Mouse (Mus musculus): ENCODE measurements around the gene Rsph1. TPM values are rescaled to one million over a fixed set of nuclear protein-coding genes. Genes with fewer than 3 reads are reported as not detected.

Rsph1 gene
- polyA plus RNA-seq, 3 experiments from 2014 or later, result 0.55 to 4.8 (median 1.3) TPM

DNA sequence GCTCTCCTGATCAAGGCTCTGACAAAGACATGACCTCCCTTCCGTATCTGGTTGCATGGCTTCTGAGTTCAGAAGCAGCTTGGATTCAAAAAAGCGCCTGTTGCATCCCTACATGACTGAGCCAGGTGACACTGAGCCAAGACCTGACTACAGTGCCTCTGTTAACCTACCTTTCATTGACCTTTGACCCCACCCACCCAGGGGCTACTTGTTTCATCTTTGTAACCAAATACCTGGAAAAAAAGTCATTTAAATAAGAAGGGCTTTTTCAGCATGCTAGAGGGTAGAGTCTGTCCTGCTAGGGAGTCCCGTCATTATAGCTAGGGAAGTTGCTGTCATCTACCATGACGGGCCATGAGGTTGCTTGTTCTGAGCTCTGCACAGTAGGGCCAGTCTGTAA is 26.2 kb upstream of the Rsph1 start:
- ATAC-seq, result no peak

GRCm38 (mm10) chr17:31300736-31301135 is 23.6 kb upstream of the Rsph1 start:
- no peak for ATAC-seq

DNA sequence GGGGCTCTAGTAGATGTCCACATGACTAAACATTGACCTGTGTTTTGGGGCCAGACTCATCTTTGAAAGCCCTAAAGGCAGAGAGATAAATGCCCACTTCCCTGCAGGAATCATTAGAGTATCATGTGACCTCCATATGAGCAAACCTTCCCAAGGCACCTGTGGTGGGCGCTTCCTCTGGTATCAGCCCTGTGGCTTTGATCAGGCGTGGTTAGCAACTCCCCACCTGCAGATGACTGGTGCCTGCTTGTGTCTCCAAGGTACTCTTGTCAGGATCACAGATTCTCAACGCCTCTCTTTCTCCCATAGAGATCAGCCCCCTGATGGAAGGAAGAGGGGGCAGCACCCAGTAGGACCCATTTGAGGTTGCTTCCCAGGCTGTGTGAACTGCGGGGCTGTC is 22.8 kb upstream of the Rsph1 start:
- ATAC-seq, result no peak

DNA sequence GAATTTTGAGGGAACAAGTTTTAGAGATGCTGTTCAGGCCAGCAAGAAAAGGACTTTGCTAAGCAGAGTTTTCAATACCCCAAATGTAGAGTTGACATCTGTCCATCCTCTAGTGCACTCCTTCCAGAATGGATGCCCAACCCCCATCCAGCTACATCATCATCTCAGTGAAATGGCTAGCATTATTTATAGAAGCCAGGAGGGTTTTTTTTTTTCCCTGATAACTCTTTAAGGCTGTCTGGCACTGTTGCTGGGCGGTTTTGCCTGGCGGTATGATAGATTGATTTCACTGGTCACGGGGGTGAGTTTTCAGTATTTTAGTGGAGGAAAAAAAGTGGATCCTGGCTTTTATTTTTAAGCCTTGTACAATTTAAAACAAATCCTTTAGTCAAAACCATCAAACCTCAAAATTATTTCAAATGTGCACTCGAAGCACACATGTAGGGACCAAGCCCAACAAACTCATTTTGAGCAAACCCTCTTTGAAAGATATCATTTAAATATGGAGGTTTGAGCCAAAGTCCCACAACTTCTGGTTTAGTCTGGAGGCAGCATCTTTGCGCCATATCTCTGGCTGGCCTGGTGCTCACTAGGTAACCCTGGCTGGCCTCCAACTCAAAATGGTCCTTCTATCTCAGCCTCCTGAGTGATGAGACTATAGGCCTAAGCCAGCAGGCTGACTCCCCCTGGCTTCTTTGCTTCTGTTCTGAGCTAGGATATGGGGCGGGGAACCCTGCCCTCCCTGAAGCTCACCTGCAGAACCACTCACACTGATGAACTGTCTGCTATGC is 21.4 kb upstream of the Rsph1 start:
- no peak for ATAC-seq

DNA sequence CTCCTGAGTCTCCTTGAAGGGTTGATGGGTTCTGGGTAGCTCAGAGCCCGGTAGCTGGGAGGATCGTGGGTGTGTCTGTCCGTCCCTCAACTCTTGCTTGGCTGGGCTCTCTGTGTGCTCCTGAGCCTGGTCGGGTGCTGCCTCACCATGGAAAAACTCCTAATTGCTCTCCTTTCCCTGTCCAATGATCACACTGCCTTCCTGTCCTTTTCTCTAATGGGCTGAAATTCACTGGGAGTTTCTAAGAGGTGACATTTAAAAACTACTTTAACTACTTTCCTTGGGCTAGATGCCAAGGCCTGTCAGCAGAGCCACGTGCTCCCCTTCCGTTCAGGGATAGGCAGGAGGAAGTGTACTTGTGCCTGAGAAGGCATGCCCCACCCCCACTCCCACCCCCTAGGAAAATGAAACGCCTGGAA is 20.3 kb upstream of the Rsph1 start:
- no peak for ATAC-seq

GRCm38 (mm10) chr17:31295892-31296781 is 19.0 kb upstream of the Rsph1 start:
- ATAC-seq, result peak; percentile 69

DNA sequence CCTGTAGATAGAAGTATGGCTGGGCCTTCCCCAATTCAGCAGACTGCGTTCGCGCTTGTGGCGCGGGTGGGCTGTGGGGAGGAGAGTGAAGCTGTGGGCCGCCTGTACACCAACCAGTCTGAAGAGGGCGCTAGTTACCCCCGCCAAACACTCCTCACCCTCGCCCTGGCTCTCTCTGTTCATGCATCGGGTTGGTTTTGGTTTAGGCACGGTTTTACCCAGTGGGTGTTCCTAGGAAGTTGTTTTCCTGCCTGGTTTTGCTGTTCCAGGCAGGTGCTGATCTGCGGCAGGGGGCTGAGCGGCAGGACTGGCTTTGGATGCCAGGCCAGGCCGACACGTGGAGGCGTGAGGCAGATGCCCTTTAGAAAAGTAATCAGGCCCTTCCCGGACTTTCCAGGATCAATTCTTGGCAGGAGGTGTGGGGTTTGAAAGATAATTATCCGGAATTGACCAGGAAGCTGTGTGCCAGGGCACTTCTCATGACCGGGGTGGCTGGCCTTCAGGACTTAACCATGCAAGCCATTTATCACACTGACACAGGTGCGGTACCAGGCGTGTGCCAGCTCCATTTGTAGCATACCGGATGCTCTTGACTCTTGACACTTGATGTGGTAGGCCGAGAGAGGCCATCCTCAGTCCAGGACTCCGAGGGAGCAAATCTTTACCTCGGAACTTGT is 18.2 kb upstream of the Rsph1 start:
- ATAC-seq, result peak; percentile 68

DNA sequence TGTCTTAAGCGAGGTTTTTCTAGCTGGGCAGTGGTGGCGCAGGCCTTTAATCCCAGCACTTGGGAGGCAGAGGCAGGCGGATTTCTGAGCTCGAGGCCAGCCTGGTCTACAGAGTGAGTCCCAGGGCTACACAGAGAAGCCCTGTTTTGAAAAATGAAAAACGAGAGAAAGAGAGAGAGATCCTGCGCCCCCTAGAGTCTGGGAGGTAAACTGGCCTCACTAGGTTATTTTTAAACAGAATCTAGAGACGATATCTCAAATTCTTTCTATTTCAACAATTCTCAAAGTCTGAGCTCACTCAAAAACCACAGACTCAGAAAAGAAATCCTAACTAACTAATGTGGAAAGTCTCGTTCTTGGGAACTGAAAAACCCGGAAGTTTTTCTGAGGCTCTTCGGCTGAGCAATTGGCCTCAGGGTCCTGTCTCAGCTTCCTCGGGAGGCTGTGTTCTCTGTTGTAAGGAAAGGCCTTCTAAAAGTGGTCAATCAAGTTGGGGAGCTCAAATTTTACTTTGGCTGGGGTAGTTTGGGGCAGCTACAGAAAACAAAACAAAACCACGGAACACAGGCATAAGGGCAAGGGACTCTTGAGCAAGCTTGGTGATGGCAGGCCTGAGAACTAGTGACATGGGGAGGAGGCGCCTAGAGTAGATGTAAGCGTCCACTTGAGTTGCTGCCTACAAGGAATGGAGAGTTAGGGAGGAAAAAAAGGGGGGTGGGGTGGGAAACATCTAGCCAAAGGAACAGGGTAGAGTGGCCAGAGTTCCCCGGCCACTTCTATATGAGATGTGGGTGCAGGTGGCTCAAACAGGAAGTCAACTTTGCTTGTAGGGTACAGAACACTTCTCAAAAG is 17.4 kb upstream of the Rsph1 start:
- ATAC-seq, result no peak

- no peak for ATAC-seq
Observed at GRCm38 (mm10) chr17:31290859-31291258, 13.7 kb upstream of the Rsph1 start.

DNA sequence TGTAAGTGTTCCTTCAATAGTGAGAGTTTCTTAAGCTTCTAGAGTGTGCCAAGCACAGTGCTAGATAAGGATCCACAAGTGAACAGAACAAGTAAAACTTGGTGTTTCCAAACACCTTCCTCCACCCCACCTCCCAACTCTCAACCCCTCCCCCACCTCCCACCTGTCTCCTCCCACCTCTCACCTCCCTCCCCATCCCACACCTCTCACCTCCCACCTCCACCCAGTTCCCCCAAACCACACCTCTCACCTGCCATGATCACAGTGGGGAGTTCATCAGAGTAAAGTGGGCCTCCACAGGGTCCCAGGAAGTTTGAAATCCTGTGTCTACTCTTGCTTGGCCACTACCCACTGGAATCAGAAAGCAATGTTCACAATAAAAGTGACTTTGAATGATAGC is 13.1 kb upstream of the Rsph1 start:
- ATAC-seq, result no peak

DNA sequence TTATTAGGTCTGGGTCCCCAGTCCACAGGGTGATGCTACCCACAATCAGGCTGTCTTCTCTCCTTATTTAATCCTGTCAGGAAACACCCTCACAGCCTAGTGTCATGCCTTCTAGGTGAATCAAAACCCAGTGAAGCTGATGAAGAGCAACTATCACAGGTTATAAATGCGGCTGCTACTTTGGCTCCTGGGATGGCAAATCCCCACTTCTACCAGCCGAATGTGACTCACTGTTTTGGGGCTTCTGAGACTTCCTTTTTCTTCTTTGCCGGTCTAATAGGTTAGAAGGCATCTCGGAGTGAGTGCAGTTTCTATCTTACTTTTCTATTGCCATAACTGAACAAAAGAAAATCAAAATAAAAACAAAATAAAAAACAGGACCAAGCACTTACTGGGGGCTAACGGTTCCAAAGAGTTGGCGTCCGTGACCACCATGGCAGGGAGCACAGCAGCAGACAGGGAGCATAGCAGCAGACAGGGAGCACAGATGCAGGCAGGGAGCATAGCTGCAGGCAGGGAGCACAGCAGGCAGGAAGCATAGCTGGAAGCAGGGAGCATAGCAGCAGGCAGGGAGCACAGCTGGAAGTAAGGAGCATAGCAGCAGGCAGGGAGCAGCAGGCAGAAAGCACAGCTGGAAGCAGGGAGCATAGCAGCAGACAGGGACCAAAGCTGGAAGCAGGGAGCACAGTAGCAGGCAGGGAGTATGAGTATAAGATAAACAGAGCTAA is 12.0 kb upstream of the Rsph1 start:
- ATAC-seq, result no peak

- no peak for ATAC-seq
Observed at GRCm38 (mm10) chr17:31287216-31287615, 10.0 kb upstream of the Rsph1 start.

GRCm38 (mm10) chr17:31286492-31286891 is 9.3 kb upstream of the Rsph1 start, which contains the start of gene Slc37a1:
Gene Slc37a1 (plus strand): TSS chr17:31286792.
- no peak for ATAC-seq

DNA sequence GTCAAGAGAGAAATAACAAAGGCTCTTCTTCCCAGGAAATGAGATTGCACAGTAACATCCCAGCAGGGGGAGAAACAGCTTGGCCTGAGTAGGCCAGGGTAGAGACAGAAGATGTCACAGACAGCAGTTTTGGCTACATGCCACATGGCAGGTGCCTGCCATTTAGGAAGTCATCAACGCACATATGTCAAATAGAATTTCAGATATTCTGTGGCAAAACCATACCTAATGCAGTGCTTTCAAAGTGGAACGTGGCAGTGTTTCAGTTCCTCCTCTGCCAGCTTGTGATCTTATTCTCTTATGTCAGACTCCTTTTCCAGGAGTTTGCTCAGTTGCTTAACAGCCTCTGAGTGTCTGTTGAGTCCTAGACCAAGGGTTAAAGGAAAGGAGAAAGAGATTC is 8.7 kb upstream of the Rsph1 start:
- ATAC-seq, result no peak

- ATAC-seq, result no peak
Observed at GRCm38 (mm10) chr17:31282687-31283053, 5.5 kb upstream of the Rsph1 start.

DNA sequence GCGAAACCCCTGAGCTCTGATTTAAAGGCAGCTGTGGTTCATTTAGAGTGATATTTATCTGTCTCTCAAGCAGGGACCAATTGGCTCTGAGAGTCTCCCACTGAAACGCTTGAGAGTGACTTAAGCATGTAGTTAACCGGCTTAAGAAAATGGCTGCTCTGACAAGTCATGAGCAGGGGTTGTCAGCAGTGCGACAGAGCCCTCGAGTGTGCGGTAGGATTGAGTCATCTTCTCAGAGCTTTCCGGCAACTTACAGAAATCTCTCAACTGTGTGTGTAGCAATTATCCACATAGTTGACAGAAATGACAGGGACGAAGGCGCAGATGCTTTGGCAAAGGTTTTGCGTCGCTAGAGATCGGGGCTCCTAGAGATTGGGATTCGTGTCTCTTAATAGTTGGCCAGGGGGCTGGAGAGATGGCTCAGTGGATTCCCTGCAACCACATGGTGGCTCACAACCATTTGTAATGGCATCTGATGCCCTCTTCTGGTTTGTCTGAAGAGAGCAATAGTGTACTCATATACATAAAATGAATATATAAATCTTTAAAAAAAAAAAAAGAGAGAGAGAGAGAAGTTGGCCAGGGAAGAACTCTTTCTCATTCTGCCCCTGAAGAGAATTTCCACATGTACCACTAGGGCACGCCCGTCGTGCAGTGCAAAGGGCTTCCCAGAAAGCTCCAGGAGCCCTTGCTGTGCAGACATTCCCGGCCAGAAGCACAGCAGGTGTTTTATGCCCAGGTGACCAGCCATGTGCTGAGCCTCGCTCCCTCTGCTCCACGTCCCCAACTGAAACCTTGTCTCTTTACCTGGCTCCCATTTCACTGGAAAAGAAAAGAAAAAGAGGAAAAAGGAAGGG is 4.9 kb upstream of the Rsph1 start:
- ATAC-seq, result no peak

- no peak for ATAC-seq
Observed at GRCm38 (mm10) chr17:31280269-31280668, 3.1 kb upstream of the Rsph1 start.

GRCm38 (mm10) chr17:31279541-31279940 is 2.4 kb upstream of the Rsph1 start:
- no peak for ATAC-seq

DNA sequence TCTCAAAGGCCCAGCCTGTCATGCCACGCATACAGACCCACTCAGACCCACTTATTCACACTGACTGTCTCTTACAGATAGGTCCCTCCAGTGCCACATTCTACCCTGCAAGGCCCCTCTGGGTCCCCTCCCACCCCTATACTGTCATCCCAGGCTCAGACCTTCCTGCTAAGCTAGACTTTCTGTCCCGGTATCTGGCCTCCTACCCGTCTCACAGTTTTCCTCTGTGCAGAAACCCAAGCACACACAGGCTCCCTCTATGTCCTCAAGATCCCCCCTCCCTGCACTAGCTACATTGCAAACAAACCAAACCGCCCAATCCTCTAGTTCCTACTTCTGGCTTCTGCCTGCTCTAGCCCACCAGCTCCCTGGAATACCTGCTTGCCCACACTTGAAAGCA is 748 bp upstream of the Rsph1 start:
- no peak for ATAC-seq

DNA sequence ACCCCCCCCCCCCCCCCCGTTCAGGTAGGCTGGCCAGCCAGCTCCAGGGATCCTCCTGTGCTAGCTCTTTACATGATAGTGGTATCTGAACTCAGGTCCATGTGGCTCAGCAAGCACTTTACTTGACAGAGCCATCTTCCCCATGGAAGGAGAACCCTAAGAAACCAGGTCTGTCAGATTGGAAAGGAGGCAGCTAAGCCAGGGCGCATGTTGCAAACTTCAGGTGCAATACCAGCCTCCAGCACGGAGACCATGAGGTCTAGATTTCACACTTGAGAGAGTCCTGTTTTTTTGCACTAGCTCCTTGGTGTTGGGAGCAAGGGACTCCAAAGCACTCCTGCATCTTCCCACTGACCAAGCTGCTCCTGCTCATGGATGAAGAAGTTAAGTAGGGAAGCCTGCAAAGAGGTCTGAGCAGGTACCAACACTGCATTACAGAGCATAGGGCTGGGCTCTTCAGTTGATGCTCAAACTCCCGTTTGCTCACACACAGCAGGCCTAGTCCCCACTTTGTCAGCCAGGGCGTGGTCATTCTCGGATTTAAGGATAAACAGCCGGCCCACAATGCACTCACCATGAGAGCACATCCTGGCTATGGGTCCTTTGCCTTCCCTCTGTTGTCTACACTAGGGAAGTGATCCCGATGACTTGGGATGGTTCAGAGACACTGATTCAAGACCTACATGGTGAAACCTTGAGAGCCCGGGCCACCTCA is 819 bp downstream of the Rsph1 start:
- ATAC-seq, result no peak
